Mouse (Mus musculus) cerebellum, adult 2 months (tissue): ENCODE measurements at regions not wholly inside any gene's neighbourhood (a gene's known extent, or its start where the extent isn't known, plus 50 kb on each side); places are given as distances from the start of the nearest gene placed in this dataset.

Experiments
- CTCF ChIP-seq: fragments of 200-500 bp; IDR thresholded peaks from 2 replicates; pipeline ENCODE4 v1.5.1; 2011; ENCODE audit warnings: low read depth, mild to moderate bottlenecking, control low read depth, low read length, moderate library complexity, borderline replicate concordance; ENCODE audit not compliant: insufficient read depth
- POLR2A ChIP-seq: fragments of 200-500 bp; IDR thresholded peaks from 2 replicates; pipeline ENCODE4 v1.6.1; 2011; ENCODE audit warnings: low read length, control low read depth, borderline replicate concordance; ENCODE audit not compliant: insufficient read depth

DNA sequence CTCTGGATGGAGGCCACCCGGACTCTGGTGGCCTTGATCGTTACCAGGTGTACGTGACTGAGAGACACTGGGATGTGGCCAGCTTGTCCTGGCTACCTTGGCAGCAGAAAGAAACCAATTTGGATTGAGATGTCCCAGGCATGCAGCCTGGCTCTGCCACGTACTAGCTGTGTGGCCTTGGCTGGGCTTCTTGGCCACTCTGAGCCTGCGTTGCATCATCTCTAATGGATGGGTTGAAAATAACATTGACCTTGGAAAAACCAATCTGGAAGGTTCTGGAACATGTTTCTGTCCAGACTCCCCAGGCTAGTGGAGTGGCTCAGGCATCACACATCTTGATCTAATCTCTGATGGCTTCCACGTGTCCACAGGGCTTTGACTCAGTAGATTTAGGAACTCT is 331.8 kb upstream of the Tbx3 start:
- TF ChIP-seq POLR2A: no peak
- no peak for TF ChIP-seq CTCF
